Mouse (Mus musculus) embryonic facial prominence, embryonic 12.5 days (tissue): ENCODE measurements at regions not wholly inside any gene's neighbourhood (a gene's known extent, or its start where the extent isn't known, plus 50 kb on each side); places are given as distances from the start of the nearest gene placed in this dataset.

Source experiments
- ATAC-seq: fragments of 200-750 bp; cut with Nextera tagmentation; 2 replicates; pipeline ENCODE4 v1.8.0; 2017; ENCODE audit not compliant: insufficient number of reproducible peaks, insufficient read depth, low FRiP score, low TSS enrichment
- H3K27ac ChIP-seq: fragments of 300-500 bp; sonication (generic); 2 replicates; pipeline ENCODE4 v1.5.1; 2016; ENCODE audit warnings: mild to moderate bottlenecking
- H3K27me3 ChIP-seq: fragments of 300-500 bp; sonication (generic); 2 replicates; pipeline ENCODE4 v1.6.1; 2016; ENCODE audit warnings: mild to moderate bottlenecking, moderate library complexity
- H3K36me3 ChIP-seq: fragments of 300-500 bp; sonication (generic); 2 replicates; pipeline ENCODE4 v1.6.1; 2016; ENCODE audit warnings: mild to moderate bottlenecking
- H3K4me1 ChIP-seq: fragments of 300-500 bp; sonication (generic); 2 replicates; pipeline ENCODE4 v1.6.1; 2016
- H3K4me2 ChIP-seq: fragments of 300-500 bp; sonication (generic); replicated peaks from 2 replicates; pipeline ENCODE4 v1.6.1; 2016; ENCODE audit warnings: mild to moderate bottlenecking, moderate library complexity
- H3K4me3 ChIP-seq: fragments of 300-500 bp; sonication (generic); 2 replicates; pipeline ENCODE4 v1.5.1; 2016; ENCODE audit warnings: mild to moderate bottlenecking
- H3K9ac ChIP-seq: fragments of 300-500 bp; sonication (generic); 2 replicates; pipeline ENCODE4 v1.6.1; 2016; ENCODE audit warnings: mild to moderate bottlenecking, moderate library complexity
- H3K9me3 ChIP-seq: fragments of 300-500 bp; sonication (generic); 2 replicates; pipeline ENCODE4 v1.6.1; 2016; ENCODE audit warnings: mild to moderate bottlenecking, moderate library complexity
- WGBS: fragments of 180-500 bp; shearing (Covaris S2); methylation state at CpG from one replicate; pipeline ENCODE4 v1.1.7; 2016; 5-methylcytosine and 5-hydroxymethylcytosine counted together

GRCm38 (mm10) chr1:91611281-91611680 lies 70.9 kb downstream of the Asb1 start:
- H3K4me1 ChIP-seq, result peaks cover 19% of the 10 kb centered on the region; the same call in 1 of the 2 replicates

GRCm38 (mm10) chr1:91611694-91612093 lies 71.3 kb downstream of the Asb1 start:
- 0 out of 2 replicates have a peak, but pooled peaks have one; percentile 52 for ATAC-seq
- Histone ChIP-seq H3K27me3 (no peaks in the 10 kb centered on the region), H3K4me3 (no peak overlapping the region), H3K4me2 (no peak overlapping the region), H3K4me1 (peaks cover 17% of the 10 kb centered on the region; the same call in 1 of the 2 replicates), H3K36me3 (no peaks in the 10 kb centered on the region), H3K9ac (no peak overlapping the region), H3K27ac (peak overlapping the region; percentile 55; the same call in 1 of the 2 replicates), H3K9me3 (no peaks in the 10 kb centered on the region)
- WGBS, result 50% methylated on average over 16 of the region's 16 CpGs

More at GRCm38 (mm10) chr1:91611281-91611680, 70.9 kb downstream of the Asb1 start:
- WGBS, result 60% methylated on average over 13 of the region's 13 CpGs
- ATAC-seq, result no peak
- Histone ChIP-seq H3K4me3 (no peak overlapping the region), H3K27me3 (no peaks in the 10 kb centered on the region), H3K36me3 (no peaks in the 10 kb centered on the region), H3K27ac (peak overlapping the region; percentile 55; the same call in 1 of the 2 replicates), H3K9ac (no peak overlapping the region), H3K9me3 (no peaks in the 10 kb centered on the region), H3K4me2 (no peak overlapping the region)

GRCm38 (mm10) chr1:91612912-91613311 lies 72.6 kb downstream of the Asb1 start:
- Histone ChIP-seq H3K36me3 (no peaks in the 10 kb centered on the region), H3K9me3 (no peaks in the 10 kb centered on the region), H3K27me3 (no peaks in the 10 kb centered on the region), H3K27ac (no peak overlapping the region), H3K4me1 (peaks cover 17% of the 10 kb centered on the region; the same call in 1 of the 2 replicates), H3K4me2 (no peak overlapping the region), H3K4me3 (no peak overlapping the region), H3K9ac (no peak overlapping the region)
- ATAC-seq, result no peak
- 57% methylated on average over 3 of the region's 3 CpGs for WGBS

- Histone ChIP-seq H3K36me3 (no peaks in the 10 kb centered on the region), H3K4me2 (no peak overlapping the region), H3K9ac (no peak overlapping the region), H3K4me1 (peaks cover 17% of the 10 kb centered on the region; the same call in 1 of the 2 replicates), H3K27ac (no peak overlapping the region), H3K27me3 (no peaks in the 10 kb centered on the region), H3K9me3 (no peaks in the 10 kb centered on the region), H3K4me3 (no peak overlapping the region)
- no peak for ATAC-seq
- WGBS, result 65% methylated on average over 5 of the region's 5 CpGs
Observed at GRCm38 (mm10) chr1:91615396-91615795, 75.1 kb downstream of the Asb1 start.

- H3K27ac ChIP-seq, result no peak overlapping the region
- no peak for ATAC-seq
Observed at GRCm38 (mm10) chr1:91618527-91619135, 78.3 kb downstream of the Asb1 start.

GRCm38 (mm10) chr1:91621141-91621540 lies 80.8 kb downstream of the Asb1 start:
- Histone ChIP-seq H3K9me3 (no peaks in the 10 kb centered on the region), H3K9ac (no peak overlapping the region), H3K4me3 (no peak overlapping the region), H3K27ac (no peak overlapping the region), H3K27me3 (no peaks in the 10 kb centered on the region), H3K36me3 (no peaks in the 10 kb centered on the region), H3K4me1 (peaks cover 10% of the 10 kb centered on the region), H3K4me2 (no peak overlapping the region)
- 81% methylated on average over 5 of the region's 5 CpGs for WGBS
- ATAC-seq, result no peak

More at GRCm38 (mm10) chr1:91618527-91619135, 78.3 kb downstream of the Asb1 start:
- H3K36me3 ChIP-seq, result no peaks in the 10 kb centered on the region
- H3K27me3 ChIP-seq, result no peaks in the 10 kb centered on the region
- no peaks in the 10 kb centered on the region for H3K4me1 ChIP-seq
- no peak overlapping the region for H3K4me3 ChIP-seq
- H3K4me2 ChIP-seq, result no peak overlapping the region
- no peaks in the 10 kb centered on the region for H3K9me3 ChIP-seq
- WGBS, result 80% methylated on average over 14 of the region's 14 CpGs
- H3K9ac ChIP-seq, result no peak overlapping the region

GRCm38 (mm10) chr1:91622874-91623273 lies 82.5 kb downstream of the Asb1 start:
- H3K27ac ChIP-seq, result no peak overlapping the region
- H3K9me3 ChIP-seq, result no peaks in the 10 kb centered on the region
- peaks cover 11% of the 10 kb centered on the region for H3K4me1 ChIP-seq
- WGBS, result 86% methylated on average over 5 of the region's 5 CpGs
- no peak overlapping the region for H3K9ac ChIP-seq
- no peak for ATAC-seq
- H3K4me2 ChIP-seq, result no peak overlapping the region
- H3K36me3 ChIP-seq, result no peaks in the 10 kb centered on the region
- H3K4me3 ChIP-seq, result no peak overlapping the region
- no peaks in the 10 kb centered on the region for H3K27me3 ChIP-seq

- ATAC-seq, result no peak
- Histone ChIP-seq H3K9me3 (no peaks in the 10 kb centered on the region), H3K36me3 (no peaks in the 10 kb centered on the region), H3K27ac (peak overlapping the region; percentile 48; the same call in 1 of the 2 replicates), H3K27me3 (no peaks in the 10 kb centered on the region), H3K4me3 (no peak overlapping the region), H3K4me1 (peaks cover 11% of the 10 kb centered on the region), H3K4me2 (no peak overlapping the region), H3K9ac (no peak overlapping the region)
- WGBS, result 57% methylated on average over 8 of the region's 8 CpGs
Observed at GRCm38 (mm10) chr1:91624028-91624427, 83.7 kb downstream of the Asb1 start.

- H3K4me2 ChIP-seq, result no peak overlapping the region
- H3K9ac ChIP-seq, result no peak overlapping the region
- ATAC-seq, result no peak
- H3K4me1 ChIP-seq, result peaks cover 11% of the 10 kb centered on the region
- H3K36me3 ChIP-seq, result no peaks in the 10 kb centered on the region
- H3K4me3 ChIP-seq, result no peak overlapping the region
- WGBS, result 71% methylated on average over 11 of the region's 11 CpGs
- H3K27me3 ChIP-seq, result no peaks in the 10 kb centered on the region
- peak overlapping the region; percentile 48; the same call in 1 of the 2 replicates for H3K27ac ChIP-seq
- H3K9me3 ChIP-seq, result no peaks in the 10 kb centered on the region
Observed at GRCm38 (mm10) chr1:91624531-91625300, 84.4 kb downstream of the Asb1 start.

GRCm38 (mm10) chr1:91626090-91626489 lies 85.7 kb downstream of the Asb1 start:
- H3K27me3 ChIP-seq, result no peaks in the 10 kb centered on the region
- H3K9ac ChIP-seq, result no peak overlapping the region
- no peak overlapping the region for H3K4me3 ChIP-seq
- H3K36me3 ChIP-seq, result no peaks in the 10 kb centered on the region
- peaks cover 15% of the 10 kb centered on the region for H3K4me1 ChIP-seq
- no peak overlapping the region for H3K4me2 ChIP-seq
- 71% methylated on average over 11 of the region's 11 CpGs for WGBS
- no peak for ATAC-seq
- no peak overlapping the region for H3K27ac ChIP-seq
- H3K9me3 ChIP-seq, result no peaks in the 10 kb centered on the region

GRCm38 (mm10) chr1:91630206-91630605 lies 89.9 kb downstream of the Asb1 start:
- no peak for ATAC-seq
- H3K4me1 ChIP-seq, result peaks cover 20% of the 10 kb centered on the region
- no peak overlapping the region for H3K4me2 ChIP-seq
- H3K9ac ChIP-seq, result no peak overlapping the region
- no peak overlapping the region for H3K27ac ChIP-seq
- no peaks in the 10 kb centered on the region for H3K36me3 ChIP-seq
- no peak overlapping the region for H3K4me3 ChIP-seq
- H3K9me3 ChIP-seq, result no peaks in the 10 kb centered on the region
- 72% methylated on average over 12 of the region's 12 CpGs for WGBS
- H3K27me3 ChIP-seq, result no peaks in the 10 kb centered on the region

GRCm38 (mm10) chr1:91630871-91631410 lies 90.6 kb downstream of the Asb1 start:
- H3K4me2 ChIP-seq, result no peak overlapping the region
- no peaks in the 10 kb centered on the region for H3K9me3 ChIP-seq
- peaks cover 17% of the 10 kb centered on the region for H3K4me1 ChIP-seq
- no peak overlapping the region for H3K9ac ChIP-seq
- H3K36me3 ChIP-seq, result no peaks in the 10 kb centered on the region
- no peaks in the 10 kb centered on the region for H3K27me3 ChIP-seq
- 83% methylated on average over 6 of the region's 6 CpGs for WGBS
- no peak overlapping the region for H3K4me3 ChIP-seq
- no peak for ATAC-seq
- no peak overlapping the region for H3K27ac ChIP-seq
